Mouse (Mus musculus) thymus, postnatal 10 days (tissue): ENCODE data around the gene Prrt2.
A peak's percentile ranks its signal among the peaks of the same experiment; 100 is the strongest.

Experiments
- DNase-seq, 2 experiments: peaks; one replicate each; pipeline ENCODE4 v3.0.0; 2021; ENCODE audit warnings: low spot score in 2 of 2

The Prrt2 gene

GRCm38 (mm10) chr7:127020031-127020430 lies 980 bp downstream of the Prrt2 start:
- no peak for DNase-seq

- no peak for DNase-seq
These were observed 1.6 kb downstream of the Prrt2 start for GRCm38 (mm10) chr7:127019306-127019960.

GRCm38 (mm10) chr7:127018416-127019305 lies 2.4 kb downstream of the Prrt2 start:
- DNase-seq: no peak

GRCm38 (mm10) chr7:127017950-127018345 lies 3.1 kb downstream of the Prrt2 start:
- no peak for DNase-seq

GRCm38 (mm10) chr7:127016971-127017949 lies 3.8 kb downstream of the Prrt2 start, which contains the start of gene Pagr1a:
Gene Pagr1a (minus strand): TSS chr7:127017352.
- DNase-seq: peak; percentile 97

DNA sequence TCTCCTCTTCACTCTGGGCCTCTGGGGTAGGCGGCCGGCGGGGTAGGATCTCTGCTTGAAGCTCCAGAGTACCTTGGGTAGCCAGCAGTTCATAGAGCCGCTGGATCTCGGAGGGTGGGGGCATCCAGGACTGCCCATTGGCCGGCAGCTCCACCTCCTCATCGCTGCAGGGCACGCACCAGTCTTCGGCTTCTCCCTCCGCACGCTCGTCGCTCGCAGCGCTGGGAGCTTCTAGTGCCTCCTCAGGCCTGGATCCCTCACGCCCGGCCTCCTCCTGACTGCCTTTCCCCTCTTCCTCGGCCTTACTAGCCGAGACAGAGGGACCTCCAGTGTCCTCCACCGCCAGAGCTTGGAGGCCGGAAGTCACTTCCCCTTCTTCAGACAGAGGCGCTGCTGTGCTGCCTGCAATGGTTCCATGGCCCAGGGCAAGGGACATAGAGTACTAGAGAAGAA lies 4.5 kb downstream of the Prrt2 start:
- no peak for DNase-seq

DNA sequence TGATC lies 4.7 kb downstream of the Prrt2 start, which contains the start of gene Pagr1b:
Pagr1b (minus strand) TSS at position 4 of the 5 bp plus-strand sequence.
- no peak for DNase-seq

DNA sequence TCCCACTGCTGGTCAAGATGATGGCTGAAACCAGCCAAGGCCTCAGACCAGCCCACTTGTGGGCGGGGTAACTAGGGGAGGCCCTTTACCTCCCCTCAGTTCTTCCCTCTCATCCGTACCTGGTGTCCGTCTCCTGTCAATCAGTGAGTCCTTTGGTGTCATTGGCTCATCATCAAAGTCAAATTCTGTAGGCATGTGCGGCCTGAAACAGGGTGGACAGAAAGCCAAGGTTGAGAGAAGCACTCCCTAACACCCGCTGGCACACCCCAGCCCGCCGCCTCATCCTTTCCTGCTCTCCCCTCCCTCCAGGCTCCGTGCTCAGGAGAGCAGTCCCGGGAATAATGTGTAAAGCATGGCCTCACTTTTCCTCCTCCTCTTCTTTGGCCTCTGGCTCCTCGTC lies 4.9 kb downstream of the Prrt2 start:
- peak in 1 of 2 experiments; percentile 25 for DNase-seq

- DNase-seq: no peak
These were observed 6.0 kb downstream of the Prrt2 start for GRCm38 (mm10) chr7:127014993-127015392.

DNA sequence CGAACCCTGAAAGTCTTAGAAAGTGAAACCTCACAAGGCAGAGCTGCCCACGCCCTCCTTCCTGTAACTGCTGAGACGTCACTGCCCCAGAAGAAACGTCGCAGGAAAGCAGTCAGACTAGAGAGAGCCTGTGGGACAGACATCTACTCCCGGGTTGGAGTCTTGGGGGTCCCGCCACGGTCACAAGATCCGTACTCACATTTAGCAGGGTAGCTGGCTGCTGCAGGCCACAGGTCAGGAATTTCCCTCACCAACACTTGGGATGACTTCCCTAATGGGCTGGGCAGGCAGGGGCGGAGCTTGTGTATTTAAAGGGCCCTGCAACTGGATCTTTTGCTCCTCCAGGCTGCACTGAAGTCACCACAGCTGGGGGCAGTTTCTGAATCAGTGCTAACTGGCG lies 6.7 kb downstream of the Prrt2 start, which contains the start of gene Mvp:
Mvp (minus strand) TSS at position 302 of the 400 bp plus-strand sequence.
- peak in 1 of 2 experiments; percentile 31 for DNase-seq

GRCm38 (mm10) chr7:127013385-127013784 lies 7.6 kb downstream of the Prrt2 start:
- DNase-seq: no peak

DNA sequence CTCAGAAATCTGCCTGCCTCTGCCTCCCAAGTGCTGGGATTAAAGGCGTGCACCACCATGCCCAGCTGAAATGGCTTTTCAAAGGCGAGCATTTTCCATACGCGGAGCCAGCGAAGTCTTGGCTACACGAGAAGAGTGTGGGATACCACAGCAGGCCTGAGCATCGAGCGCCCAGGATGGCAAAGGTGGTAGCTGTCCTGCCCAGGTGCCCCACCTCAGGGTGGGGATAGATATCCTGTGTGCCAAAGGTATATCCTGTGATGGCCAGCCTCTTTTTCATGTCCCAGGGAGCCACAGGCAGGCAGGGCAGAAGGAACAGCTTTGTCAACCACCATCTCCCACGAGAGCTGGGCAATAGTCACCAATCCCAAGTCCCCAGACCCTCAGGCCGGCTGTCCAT lies 8.2 kb downstream of the Prrt2 start:
- no peak for DNase-seq

DNA sequence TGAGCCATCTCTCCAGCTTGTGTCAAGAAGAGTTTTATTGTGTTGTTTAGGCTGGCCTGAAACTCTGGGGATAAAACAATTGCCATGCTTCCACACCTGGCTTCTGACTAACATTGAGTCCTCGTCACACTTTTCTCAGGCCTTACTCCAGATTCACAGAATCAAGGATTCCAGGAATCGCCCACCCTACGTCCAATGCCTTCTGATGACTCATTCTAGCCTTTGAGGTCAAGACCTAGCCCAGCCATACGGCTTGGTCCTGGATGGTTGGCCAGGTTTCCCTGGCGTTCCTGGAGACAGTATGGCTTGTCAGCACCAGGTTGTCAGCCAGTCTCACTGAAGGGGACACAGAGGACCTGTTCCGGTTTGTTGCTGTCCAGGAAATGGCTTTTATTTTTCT lies 8.6 kb downstream of the Prrt2 start:
- DNase-seq: no peak

DNA sequence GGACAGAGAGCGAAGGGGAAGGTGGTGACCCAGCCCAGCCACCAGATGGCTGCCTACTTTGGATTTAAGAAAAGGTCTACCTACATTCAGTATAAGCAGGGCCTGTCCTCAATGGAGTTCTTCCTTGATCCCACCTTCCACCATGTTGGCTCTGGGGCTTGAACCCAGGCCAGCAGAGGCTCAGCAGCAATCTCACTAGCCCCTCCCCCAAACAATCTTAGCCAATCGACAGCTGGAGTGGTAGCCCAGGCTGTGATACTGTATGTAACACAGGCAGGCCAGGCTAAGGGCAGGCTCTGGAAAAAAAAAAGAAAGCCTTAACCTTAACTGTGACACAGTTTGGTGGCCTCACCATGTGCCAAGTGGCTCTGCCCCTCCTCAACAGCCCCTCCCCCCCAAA lies 9.3 kb downstream of the Prrt2 start:
- DNase-seq: no peak

DNA sequence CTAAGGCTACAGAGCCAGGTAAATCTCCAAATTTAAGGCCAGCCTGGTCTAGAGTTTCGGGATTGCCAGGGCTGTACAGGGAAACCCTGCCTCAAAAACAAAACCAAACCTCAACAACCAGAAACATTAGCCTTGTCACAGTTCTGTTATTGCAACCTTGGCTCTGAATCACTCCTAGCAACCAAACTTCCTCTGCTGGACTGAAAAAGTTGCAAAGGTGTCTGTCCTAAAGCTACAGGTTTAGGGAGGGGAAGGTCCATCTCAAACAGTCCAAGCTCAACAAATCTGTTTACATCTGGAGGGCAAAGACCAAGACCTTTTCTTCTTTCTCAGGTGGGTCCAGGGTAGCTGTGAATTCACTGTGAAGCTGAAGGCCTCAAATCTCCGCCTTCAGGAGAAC lies 10.0 kb downstream of the Prrt2 start:
- DNase-seq: no peak

GRCm38 (mm10) chr7:127009307-127010085 lies 11.5 kb downstream of the Prrt2 start:
- no peak for DNase-seq

- DNase-seq: no peak
These were observed 12.6 kb downstream of the Prrt2 start for GRCm38 (mm10) chr7:127008239-127009019.

DNA sequence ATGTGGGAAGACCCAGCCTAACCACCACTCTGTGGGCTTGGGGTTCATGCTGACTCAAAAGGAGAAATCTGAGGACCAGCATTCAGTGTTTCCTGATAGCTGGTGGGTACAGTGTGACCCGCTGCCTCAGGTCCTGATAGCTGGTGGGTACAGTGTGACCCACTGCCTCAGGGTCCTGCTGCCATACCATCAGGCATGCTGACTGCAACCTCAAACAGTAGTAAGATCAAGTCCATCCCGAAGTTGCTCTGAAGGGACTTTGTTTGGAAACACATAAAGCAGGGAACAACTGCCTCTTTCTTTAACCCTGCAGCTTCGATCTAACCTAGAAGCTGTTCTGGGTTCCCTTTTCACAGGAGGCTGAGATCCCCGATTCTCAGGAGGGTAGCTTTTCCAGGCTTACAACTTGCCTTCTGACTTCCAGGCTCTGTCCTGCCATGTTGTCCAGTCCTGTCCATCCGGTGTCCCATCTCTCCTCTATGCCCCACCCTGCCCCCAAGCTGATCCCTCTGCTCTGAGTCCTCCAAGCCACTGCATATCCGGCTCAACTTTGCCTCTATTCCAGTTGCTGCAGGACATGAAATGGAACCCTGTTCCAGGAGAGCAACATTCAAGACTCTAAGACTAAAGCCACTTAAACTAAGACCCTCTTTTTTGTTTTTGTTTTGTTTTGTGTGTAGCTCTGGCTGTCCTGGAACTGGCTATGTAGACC lies 13.5 kb downstream of the Prrt2 start:
- DNase-seq: no peak

- no peak for DNase-seq
These were observed 16.7 kb downstream of the Prrt2 start for GRCm38 (mm10) chr7:127004122-127004875.
